Mouse (Mus musculus) C2C12 (cell line): ENCODE results near the gene Parvg.

Source experiments
- CEBPB ChIP-seq: IDR thresholded peaks from one replicate; pipeline ENCODE4 v1.6.1; 2011; ENCODE audit warnings: low read depth, mild to moderate bottlenecking, control low read depth, moderate library complexity
- CTCF ChIP-seq: IDR thresholded peaks from one replicate; pipeline ENCODE4 v1.5.1; 2011; ENCODE audit not compliant: control insufficient read depth, insufficient read depth, insufficient read length
- FOSL1 ChIP-seq: IDR thresholded peaks from one replicate; pipeline ENCODE4 v1.8.0; 2011; ENCODE audit warnings: mild to moderate bottlenecking, low read length; ENCODE audit not compliant: poor library complexity, insufficient read depth, severe bottlenecking
- MAX ChIP-seq: IDR thresholded peaks from one replicate; pipeline ENCODE4 v1.6.1; 2011; ENCODE audit warnings: mild to moderate bottlenecking, control low read depth
- MYOD1 ChIP-seq: IDR thresholded peaks from one replicate; pipeline ENCODE4 v1.6.1; 2011; ENCODE audit warnings: low read depth; ENCODE audit not compliant: control insufficient read depth, insufficient read length
- MYOG ChIP-seq: IDR thresholded peaks from one replicate; pipeline ENCODE4 v1.6.1; 2011; ENCODE audit not compliant: control insufficient read depth, insufficient read length; ENCODE audit errors: extremely low read depth

- no peak for TF ChIP-seq MYOG
- TF ChIP-seq CTCF = no peak
- no peak for TF ChIP-seq FOSL1
- TF ChIP-seq CEBPB = no peak
- TF ChIP-seq MAX = no peak
- no peak for TF ChIP-seq MYOD1
These were observed 17.1 kb downstream of the Parvg start for GRCm38 (mm10) chr15:84340926-84341325.
